ENCODE assay signal across 9 mouse cellular contexts in genomic region chr3:68496513-68496912, GRCm38 (mm10).
DNase-seq lines count a peak whose midpoint lies in the region; ATAC-seq and TF ChIP-seq lines count a peak whose summit lies in the region.
"Had no signal": no experiment of that assay in that cellular context is flagged by ENCODE, and none has a peak within 500 bp of the region (broad histone marks: within the 10 kb centered on the region; RNA-seq: fewer than 3 reads in every experiment).

No protein-coding gene starts in this region.

- peaks cover 9% of the 10 kb centered on the region; the same call in 1 of the 2 replicates for H3K4me1 ChIP-seq in kidney, adult 2 months (ENCODE audit: control insufficient read depth, insufficient read depth, low read length)
- H3K4me1 ChIP-seq in embryonic facial prominence, embryonic 10.5 days: peaks cover 46% of the 10 kb centered on the region
- H3K4me1 ChIP-seq in hindbrain, embryonic 14.5 days (replicated peaks; ENCODE audit: control insufficient read depth, insufficient read depth, low read length): 0 out of 2 replicates have a peak, but pooled peaks cover 4% of the 10 kb centered on the region
- peaks cover 12% of the 10 kb centered on the region; the same call in 1 of the 2 replicates for H3K4me1 ChIP-seq in midbrain, embryonic 14.5 days (ENCODE audit: control insufficient read depth, insufficient read depth, low read length)
- H3K4me1 ChIP-seq in thymus, adult 2 months (replicated peaks; ENCODE audit: control insufficient read depth, insufficient read depth, low read length): no peaks in the 10 kb centered on the region; the same call in 1 of the 2 replicates

- DNase-seq in kidney, adult 2 months: no peak
- DNase-seq in kidney, postnatal 36 days: no peak
- DNase-seq in embryonic facial prominence, embryonic 10.5 days (ENCODE audit: low spot score): no peak
- no peak for DNase-seq in hindbrain, embryonic 14.5 days (ENCODE audit: low spot score)
- DNase-seq in midbrain, embryonic 14.5 days: no peak
- DNase-seq in cerebellum, postnatal 36 days: no peak
- DNase-seq in ovary, adult 18-20 months (ENCODE audit: low spot score): no peak
- DNase-seq in thymus, adult 2 months: no peak

- H3K36me3 ChIP-seq in kidney, adult 2 months (ENCODE audit: control insufficient read depth, insufficient read depth, low read length): no peaks in the 10 kb centered on the region
- peaks cover 6% of the 10 kb centered on the region; the same call in 1 of the 2 replicates for H3K36me3 ChIP-seq in embryonic facial prominence, embryonic 10.5 days (replicated peaks)
- H3K36me3 ChIP-seq in hindbrain, embryonic 14.5 days (replicated peaks; ENCODE audit: control insufficient read depth, insufficient read depth): no peaks in the 10 kb centered on the region
- no peaks in the 10 kb centered on the region for H3K36me3 ChIP-seq in midbrain, embryonic 14.5 days (ENCODE audit: control insufficient read depth, insufficient read depth, low read length)
- no peaks in the 10 kb centered on the region for H3K36me3 ChIP-seq in thymus, adult 2 months (ENCODE audit: control insufficient read depth, insufficient read depth, low read length)
- H3K36me3 ChIP-seq: G1E had no signal

- H3K27ac ChIP-seq in kidney, adult 2 months (ENCODE audit: insufficient read depth, low read depth, low read length): peak overlapping the region; percentile 48
- no peak overlapping the region for H3K27ac ChIP-seq in embryonic facial prominence, embryonic 10.5 days (replicated peaks)
- no peak overlapping the region for H3K27ac ChIP-seq in hindbrain, embryonic 14.5 days
- H3K27ac ChIP-seq in midbrain, embryonic 14.5 days (replicated peaks; ENCODE audit: low read depth, low read length): no peak overlapping the region
- no peak overlapping the region for H3K27ac ChIP-seq in thymus, adult 2 months (ENCODE audit: control insufficient read depth, insufficient read depth, low read length)

- H3K27me3 ChIP-seq in kidney, adult 2 months (replicated peaks; ENCODE audit: control insufficient read depth, insufficient read depth, low read length): no peaks in the 10 kb centered on the region
- H3K27me3 ChIP-seq in embryonic facial prominence, embryonic 10.5 days (replicated peaks; ENCODE audit: low read depth, poor library complexity, severe bottlenecking): 0 out of 2 replicates have a peak, but pooled peaks cover 3% of the 10 kb centered on the region
- 0 out of 2 replicates have a peak, but pooled peaks cover 4% of the 10 kb centered on the region for H3K27me3 ChIP-seq in hindbrain, embryonic 14.5 days (ENCODE audit: control insufficient read depth, insufficient read depth, low read length)
- peaks cover 11% of the 10 kb centered on the region; the same call in 1 of the 2 replicates for H3K27me3 ChIP-seq in midbrain, embryonic 14.5 days (ENCODE audit: control insufficient read depth, insufficient read depth, low read length)
- H3K27me3 ChIP-seq in thymus, adult 2 months (ENCODE audit: control insufficient read depth, insufficient read depth, low read length): peaks cover 8% of the 10 kb centered on the region; the same call in 1 of the 2 replicates

- ATAC-seq in hindbrain, embryonic 14.5 days (ENCODE audit: low FRiP score): no peak
- ATAC-seq in midbrain, embryonic 14.5 days (ENCODE audit: low FRiP score, low TSS enrichment): no peak

- no peak overlapping the region for H3K4me3 ChIP-seq in kidney, adult 2 months (ENCODE audit: insufficient read depth, low read depth, low read length)
- H3K4me3 ChIP-seq in embryonic facial prominence, embryonic 10.5 days: peak overlapping the region; percentile 83
- peak overlapping the region; percentile 75 for H3K4me3 ChIP-seq in hindbrain, embryonic 14.5 days (replicated peaks; ENCODE audit: low read length)
- peak overlapping the region; percentile 66; the same call in 1 of the 2 replicates for H3K4me3 ChIP-seq in midbrain, embryonic 14.5 days (replicated peaks; ENCODE audit: low read depth, low read length)
- no peak overlapping the region for H3K4me3 ChIP-seq in thymus, adult 2 months (ENCODE audit: control insufficient read depth, insufficient read depth, low read length)

- no peak for TF ChIP-seq CTCF in kidney, adult 2 months (conservative IDR thresholded peaks at IDR 0.05; ENCODE audit: insufficient read depth, insufficient read length, low read depth, low read length)
- no peak for TF ChIP-seq CTCF in thymus, adult 2 months (IDR thresholded peaks at IDR 0.05; ENCODE audit: borderline replicate concordance, control insufficient read depth, extremely low read depth, insufficient read depth, low read length, poor library complexity)

- no peaks in the 10 kb centered on the region for H3K9me3 ChIP-seq in embryonic facial prominence, embryonic 10.5 days
- no peaks in the 10 kb centered on the region for H3K9me3 ChIP-seq in hindbrain, embryonic 14.5 days (ENCODE audit: control insufficient read depth, low read length)
- H3K9me3 ChIP-seq in midbrain, embryonic 14.5 days (ENCODE audit: control insufficient read depth, low read length): no peaks in the 10 kb centered on the region

- 48% methylated on average over 6 of the region's 6 CpGs for WGBS in kidney, adult 2 months
- 59% methylated on average over 6 of the region's 6 CpGs for WGBS in embryonic facial prominence, embryonic 10.5 days
- WGBS in hindbrain, embryonic 14.5 days: 60% methylated on average over 6 of the region's 6 CpGs
- WGBS in midbrain, embryonic 14.5 days: 64% methylated on average over 6 of the region's 6 CpGs
- WGBS in thymus, adult 2 months: 86% methylated on average over 6 of the region's 6 CpGs

- TF ChIP-seq POLR2A in kidney, adult 2 months (IDR thresholded peaks at IDR 0.05; ENCODE audit: low read depth, low read length): no peak
- TF ChIP-seq POLR2A in thymus, adult 2 months (IDR thresholded peaks at IDR 0.05; ENCODE audit: control insufficient read depth, extremely low read depth, insufficient read depth, low read length, poor library complexity): no peak

- peak overlapping the region; percentile 99 for H3K4me2 ChIP-seq in hindbrain, embryonic 14.5 days (replicated peaks)
- peak overlapping the region; percentile 99 for H3K4me2 ChIP-seq in midbrain, embryonic 14.5 days (ENCODE audit: low read length)

- no peak overlapping the region for H3K9ac ChIP-seq in hindbrain, embryonic 14.5 days
- H3K9ac ChIP-seq in midbrain, embryonic 14.5 days (replicated peaks; ENCODE audit: low read length): no peak overlapping the region

Comparison
In these comparisons a context has a peak if more than half of its experiments do, and no peak if none do; other contexts are left out.
1. H3K4me3 ChIP-seq: peak in embryonic facial prominence, embryonic 10.5 days (single experiment), hindbrain, embryonic 14.5 days (single experiment) and midbrain, embryonic 14.5 days (single experiment); none in kidney, adult 2 months (single experiment) and thymus, adult 2 months (single experiment).